Mouse (Mus musculus) colon, adult 2 months (tissue): Measurements from ENCODE around the gene Nfia. TPM values are rescaled to one million over a fixed set of nuclear protein-coding genes. Genes with fewer than 3 reads are reported as not detected.

Experiments
- polyA plus RNA-seq: library from polyadenylated mRNA; depleted of rRNA; stranded (reverse); fragments of >200 nt; gene quantifications from 2 replicates; pipeline ENCODE4 v1.2.3, GENCODE M21; 2012; rRNA removed

The Nfia gene
- 25.0 and 26.0 TPM in 2 replicates for polyA plus RNA-seq

GRCm38 (mm10) chr4:97772641-97773040 is at the start of gene Nfia:
Gene Nfia (plus strand): TSS chr4:97772734.

DNA sequence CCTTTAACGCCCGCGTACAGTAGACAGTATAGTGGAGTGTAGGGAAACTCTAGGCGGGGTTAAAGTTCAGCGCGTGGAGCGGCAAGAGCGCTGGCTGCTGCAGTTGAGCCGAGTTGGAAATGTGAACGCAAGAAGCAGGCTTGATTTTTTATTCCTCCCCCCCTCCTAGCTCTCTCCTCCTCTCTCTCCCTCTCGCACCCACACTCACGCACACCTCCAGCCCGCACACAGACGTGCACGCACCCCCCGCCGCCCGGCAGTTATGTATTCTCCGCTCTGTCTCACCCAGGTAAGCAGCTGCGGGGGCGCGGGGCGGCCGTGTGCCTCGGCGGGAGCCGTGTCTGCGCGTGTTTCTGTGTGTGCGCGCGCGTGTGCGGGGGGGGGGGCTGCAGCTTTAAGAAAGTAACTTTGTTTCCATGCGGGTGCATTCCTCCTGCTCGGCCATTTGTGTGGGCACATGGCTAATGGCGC is 5.2 kb downstream of the Nfia start, which contains the start of gene E130114P18Rik:
Gene E130114P18Rik (minus strand): TSS at position 373 of the 471 bp plus-strand sequence.

Other genes starting within 250 kb of the Nfia start
- gene E130114P18Rik, start 5.3 kb downstream of the Nfia start, polyA plus RNA-seq, result 0.15 TPM in 1 of 2 replicates, not detected in the other